Mouse (Mus musculus) liver, embryonic 15.5 days (tissue): ENCODE data around the gene Sirpa. TPM values are rescaled to one million over a fixed set of nuclear protein-coding genes. Genes with fewer than 3 reads are reported as not detected.

Experiments
- ATAC-seq: fragments of 200-750 bp; cut with Nextera tagmentation; 2 replicates; pipeline ENCODE4 v1.8.0; 2017; ENCODE audit warnings: moderate number of reproducible peaks, mild to moderate bottlenecking, moderate library complexity; ENCODE audit not compliant: insufficient read depth
- H3K27ac ChIP-seq: fragments of 300-500 bp; sonication (generic); replicated peaks from 2 replicates; pipeline ENCODE4 v1.5.1; 2015; ENCODE audit warnings: mild to moderate bottlenecking, inconsistent platforms
- H3K27me3 ChIP-seq: fragments of 300-500 bp; sonication (generic); 2 replicates; pipeline ENCODE4 v1.6.1; 2015; ENCODE audit warnings: mild to moderate bottlenecking, inconsistent platforms
- H3K36me3 ChIP-seq: fragments of 300-500 bp; sonication (generic); replicated peaks from 2 replicates; pipeline ENCODE4 v1.6.1; 2015; ENCODE audit warnings: moderate library complexity, mild to moderate bottlenecking, inconsistent platforms
- H3K4me1 ChIP-seq: fragments of 300-500 bp; sonication (generic); replicated peaks from 2 replicates; pipeline ENCODE4 v1.6.1; 2015; ENCODE audit warnings: inconsistent platforms
- H3K4me2 ChIP-seq: fragments of 300-500 bp; sonication (generic); 2 replicates; pipeline ENCODE4 v1.6.1; 2015; ENCODE audit warnings: moderate library complexity, mild to moderate bottlenecking, inconsistent platforms
- H3K4me3 ChIP-seq: fragments of 300-500 bp; sonication (generic); replicated peaks from 2 replicates; pipeline ENCODE4 v1.5.1; 2015; ENCODE audit warnings: mild to moderate bottlenecking, inconsistent platforms
- H3K9ac ChIP-seq: fragments of 300-500 bp; sonication (generic); 2 replicates; pipeline ENCODE4 v1.6.1; 2015; ENCODE audit warnings: moderate library complexity, mild to moderate bottlenecking, inconsistent platforms
- H3K9me3 ChIP-seq: fragments of 300-500 bp; sonication (generic); replicated peaks from 2 replicates; pipeline ENCODE4 v1.6.1; 2016; ENCODE audit warnings: inconsistent platforms
- WGBS: fragments of 180-500 bp; shearing (Covaris S2); methylation state at CpG from one replicate; pipeline ENCODE4 v1.1.7; 2015; ENCODE audit warnings: mixed read lengths; ENCODE audit not compliant: insufficient replicate concordance; 5-methylcytosine and 5-hydroxymethylcytosine counted together
- polyA plus RNA-seq: library from polyadenylated mRNA; unstranded; fragments of >200 nt; fragmentation: Nextera tagmentation; extraction: Ambion mirVana; gene quantifications from 2 replicates; pipeline ENCODE4 v1.2.1, GENCODE M21; 2015

The Sirpa gene
- polyA plus RNA-seq: 25.4 and 26.1 TPM in 2 replicates

DNA sequence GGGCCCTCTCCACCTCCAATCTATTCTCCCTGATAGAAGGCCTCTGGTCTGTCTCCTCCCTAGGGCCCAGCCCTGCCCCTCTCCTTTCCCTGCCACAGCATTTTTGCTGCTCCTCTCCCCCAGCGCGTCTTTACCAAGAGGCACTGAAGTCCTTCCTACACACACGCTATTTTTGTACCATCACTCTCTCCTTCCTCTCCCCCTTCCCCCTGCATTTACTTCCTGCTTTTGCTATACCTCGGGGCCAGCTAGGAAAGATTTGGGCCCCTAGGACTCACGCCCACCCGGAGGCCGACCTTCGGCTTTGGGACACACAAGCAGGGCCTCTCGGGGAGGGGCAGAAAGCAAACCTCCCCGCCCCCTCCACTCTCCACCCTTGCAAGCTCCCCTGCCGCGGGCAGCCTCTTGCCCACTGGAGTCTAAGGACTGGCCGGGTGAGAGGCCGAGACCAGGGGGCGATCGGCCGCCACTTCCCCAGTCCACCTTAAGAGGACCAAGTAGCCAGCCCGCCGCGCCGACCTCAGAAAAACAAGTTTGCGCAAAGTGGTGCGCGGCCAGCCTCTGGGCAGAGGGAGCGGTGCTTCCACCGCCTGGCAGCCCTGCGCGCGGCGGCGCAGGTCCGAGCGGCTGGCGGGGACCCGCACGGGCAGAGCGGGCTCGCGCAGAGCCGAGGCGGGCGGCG is at the start of gene Sirpa:
Gene Sirpa (plus strand): TSS at position 377 of the 682 bp plus-strand sequence.
- Histone ChIP-seq H3K4me1 (peaks cover 10% of the 10 kb centered on the region; the same call in 1 of the 2 replicates), H3K9me3 (no peaks in the 10 kb centered on the region), H3K4me2 (peak within 1 kb of the TSS; percentile 64), H3K36me3 (no peaks in the 10 kb centered on the region), H3K27me3 (peaks cover 32% of the 10 kb centered on the region), H3K27ac (peak within 1 kb of the TSS; percentile 82), H3K4me3 (peak within 1 kb of the TSS; percentile 60), H3K9ac (peak within 1 kb of the TSS; percentile 59)
- WGBS: under 1% methylated on average over 43 of the region's 43 CpGs
- peak; percentile 54 for ATAC-seq

DNA sequence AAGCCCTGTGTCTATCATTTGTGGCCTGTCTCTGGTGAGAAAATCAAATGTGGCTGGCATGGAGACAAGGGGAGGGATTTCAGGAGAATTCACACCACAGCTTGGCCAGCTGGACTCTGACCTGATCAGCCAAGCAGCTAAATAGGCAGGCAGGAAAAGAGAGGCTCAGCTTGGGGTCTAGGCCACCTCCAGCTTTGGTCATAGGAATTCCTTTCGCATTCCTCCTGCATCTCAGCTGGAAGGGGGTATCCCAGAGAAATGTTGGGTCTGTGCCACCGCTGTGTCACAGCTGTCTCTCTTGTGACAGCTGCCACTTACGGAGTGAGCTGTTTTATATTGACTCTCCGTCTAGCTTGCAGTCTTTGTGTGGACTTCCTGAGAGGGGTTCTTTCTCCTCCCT is 48.2 kb upstream of the Sirpa start:
- Histone ChIP-seq H3K27me3 (no peaks in the 10 kb centered on the region), H3K9me3 (no peaks in the 10 kb centered on the region), H3K4me3 (no peak overlapping the region), H3K36me3 (no peaks in the 10 kb centered on the region), H3K9ac (no peak overlapping the region), H3K4me1 (no peaks in the 10 kb centered on the region; the same call in none of the 2 replicates), H3K27ac (no peak overlapping the region), H3K4me2 (no peak overlapping the region)
- ATAC-seq: no peak
- WGBS: 57% methylated on average over 4 of the region's 4 CpGs

DNA sequence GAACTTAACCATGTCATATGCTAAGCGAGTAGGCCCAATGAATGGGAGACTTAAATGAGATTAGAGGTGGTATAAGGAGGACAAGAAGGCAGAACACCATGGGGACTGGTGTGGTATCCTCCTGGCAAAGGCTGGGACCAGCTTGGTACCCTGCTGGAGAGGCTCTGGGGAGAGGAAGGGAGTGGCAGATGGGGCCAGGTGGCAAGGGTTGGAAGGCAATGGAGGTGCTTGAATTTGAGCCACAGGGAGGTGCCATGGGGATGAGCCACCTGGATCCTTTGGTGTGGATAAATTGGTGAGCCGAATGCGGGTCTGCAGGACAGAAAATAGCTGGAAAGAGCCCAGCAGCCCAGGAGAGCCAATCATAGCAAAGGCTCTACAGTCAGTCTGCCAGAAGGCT is 47.7 kb upstream of the Sirpa start:
- WGBS: 54% methylated on average over 3 of the region's 3 CpGs
- H3K4me1 ChIP-seq: no peaks in the 10 kb centered on the region; the same call in none of the 2 replicates
- no peak overlapping the region for H3K9ac ChIP-seq
- H3K27me3 ChIP-seq: no peaks in the 10 kb centered on the region
- H3K4me3 ChIP-seq: no peak overlapping the region
- ATAC-seq: no peak
- no peaks in the 10 kb centered on the region for H3K36me3 ChIP-seq
- no peaks in the 10 kb centered on the region for H3K9me3 ChIP-seq
- H3K27ac ChIP-seq: no peak overlapping the region
- H3K4me2 ChIP-seq: no peak overlapping the region

DNA sequence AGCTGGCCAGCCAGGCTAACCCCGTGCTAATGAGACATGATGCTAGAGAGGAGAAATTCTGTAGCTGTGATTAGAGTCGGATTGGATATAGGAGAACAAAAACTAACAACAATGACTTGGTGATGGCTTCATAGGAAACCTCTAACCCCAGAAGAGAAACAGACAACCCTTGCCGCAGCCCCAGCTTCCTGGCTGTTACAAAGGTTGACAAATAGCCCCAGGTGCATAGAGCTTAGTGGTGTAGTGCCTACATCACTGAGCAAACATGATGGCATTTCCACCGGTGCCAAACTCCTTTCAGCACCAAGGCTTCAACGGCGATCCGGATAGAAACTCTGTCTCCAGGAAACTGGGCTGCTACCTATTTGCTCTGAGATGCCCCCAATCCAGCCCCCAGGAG is 47.0 kb upstream of the Sirpa start:
- H3K4me1 ChIP-seq: no peaks in the 10 kb centered on the region; the same call in none of the 2 replicates
- ATAC-seq: no peak
- no peak overlapping the region for H3K4me3 ChIP-seq
- 53% methylated on average over 7 of the region's 7 CpGs for WGBS
- no peak overlapping the region for H3K27ac ChIP-seq
- no peak overlapping the region for H3K9ac ChIP-seq
- no peak overlapping the region for H3K4me2 ChIP-seq
- H3K27me3 ChIP-seq: no peaks in the 10 kb centered on the region
- H3K9me3 ChIP-seq: no peaks in the 10 kb centered on the region
- H3K36me3 ChIP-seq: no peaks in the 10 kb centered on the region

DNA sequence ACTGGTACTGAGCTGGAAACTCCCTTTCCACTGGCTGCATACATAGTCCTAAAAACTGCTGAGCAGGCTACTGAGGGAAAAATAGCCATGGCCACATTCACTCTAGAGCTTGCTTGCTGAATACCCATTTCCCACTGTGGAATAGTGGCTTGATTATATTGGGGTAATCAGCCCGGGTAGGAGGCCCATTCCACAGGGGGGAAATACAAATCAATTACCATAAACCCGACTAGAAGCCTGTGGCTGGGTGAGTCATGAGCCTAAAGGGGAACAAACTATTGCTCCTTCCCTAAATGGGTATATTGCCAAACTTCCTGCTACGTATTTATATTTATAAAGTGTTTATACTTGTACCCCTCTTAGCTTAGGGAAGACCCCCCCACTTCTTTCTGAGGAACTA is 45.9 kb upstream of the Sirpa start:
- WGBS: 17% methylated on average over 3 of the region's 3 CpGs
- Histone ChIP-seq H3K9me3 (no peaks in the 10 kb centered on the region), H3K36me3 (no peaks in the 10 kb centered on the region), H3K4me2 (no peak overlapping the region), H3K27ac (no peak overlapping the region), H3K4me1 (no peaks in the 10 kb centered on the region; the same call in none of the 2 replicates), H3K9ac (no peak overlapping the region), H3K4me3 (no peak overlapping the region), H3K27me3 (no peaks in the 10 kb centered on the region)
- ATAC-seq: peak; percentile 43; the same call in 1 of the 2 replicates

DNA sequence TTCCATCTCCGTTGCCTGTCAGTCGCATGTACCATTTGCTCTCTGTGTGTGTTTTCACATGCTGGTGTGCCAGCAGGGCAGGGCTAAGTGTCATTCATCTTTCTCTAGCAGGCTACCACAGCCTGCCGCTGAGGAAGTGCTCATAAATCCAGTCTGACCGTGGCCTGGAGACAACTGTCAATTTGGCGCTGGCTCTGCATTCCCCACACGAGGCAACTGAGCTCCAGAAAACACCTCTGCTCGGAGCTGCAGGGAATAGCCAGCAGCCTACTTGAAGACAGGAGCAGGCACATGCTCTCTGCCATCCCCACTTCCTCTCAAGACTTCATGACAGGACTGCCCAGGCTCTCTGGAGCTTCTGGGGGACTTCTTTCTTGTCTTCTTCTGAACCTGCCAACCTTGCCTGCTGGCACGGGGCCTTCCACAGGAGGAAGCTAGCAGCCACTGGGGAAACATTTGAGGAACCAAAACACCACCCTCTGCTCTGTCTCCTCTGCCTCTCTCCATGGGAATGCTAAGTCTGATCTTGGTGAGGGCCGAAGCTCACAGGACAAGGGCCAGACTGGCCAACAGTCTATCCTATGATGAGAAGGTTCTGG is 43.0 kb upstream of the Sirpa start:
- no peaks in the 10 kb centered on the region for H3K36me3 ChIP-seq
- ATAC-seq: no peak
- H3K9ac ChIP-seq: no peak overlapping the region
- H3K4me1 ChIP-seq: no peaks in the 10 kb centered on the region; the same call in 1 of the 2 replicates
- H3K4me2 ChIP-seq: no peak overlapping the region
- no peak overlapping the region for H3K4me3 ChIP-seq
- no peaks in the 10 kb centered on the region for H3K27me3 ChIP-seq
- 20% methylated on average over 9 of the region's 9 CpGs for WGBS
- no peaks in the 10 kb centered on the region for H3K9me3 ChIP-seq
- 0 out of 2 replicates have a peak overlapping the region, but pooled peaks have one; percentile 26 for H3K27ac ChIP-seq

DNA sequence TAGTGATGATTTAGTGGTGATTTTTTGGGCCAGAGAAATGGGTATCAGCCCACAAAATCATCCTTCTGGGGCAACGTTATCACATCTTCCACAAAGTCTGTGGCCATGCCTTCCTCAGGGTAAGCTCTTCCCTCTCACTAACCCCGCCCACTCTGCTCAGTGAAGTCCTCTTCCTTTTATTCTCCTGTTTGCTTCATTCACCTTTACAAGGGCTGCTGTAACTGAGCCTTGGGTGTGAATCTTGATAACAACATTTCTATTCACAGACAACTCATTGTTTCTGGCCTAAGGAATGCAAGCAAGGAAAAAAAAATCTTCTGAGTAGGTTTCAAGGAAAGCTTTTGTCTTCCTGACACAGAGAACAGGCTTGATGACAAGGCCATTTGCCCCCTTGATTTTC is 41.9 kb upstream of the Sirpa start:
- no peaks in the 10 kb centered on the region for H3K27me3 ChIP-seq
- H3K9me3 ChIP-seq: no peaks in the 10 kb centered on the region

DNA sequence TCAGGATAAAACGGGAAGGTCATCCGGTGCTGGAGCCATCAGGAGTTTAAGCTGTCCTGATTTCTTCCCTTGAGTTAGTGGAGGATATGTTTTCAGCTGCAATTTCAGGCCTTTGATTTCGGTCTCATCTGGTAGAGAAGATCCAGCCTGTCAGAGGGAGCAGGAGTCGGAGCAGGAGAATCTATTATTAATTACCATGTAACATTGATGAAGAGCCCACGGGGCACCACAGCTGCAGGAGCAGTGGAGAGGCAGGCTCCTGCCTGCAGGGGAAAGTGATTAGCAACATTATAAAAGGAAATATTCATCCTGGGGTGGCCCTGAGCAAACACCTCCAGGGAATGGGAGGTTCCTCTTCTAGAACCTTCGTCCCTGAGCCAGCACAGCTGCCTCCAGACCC is 36.6 kb upstream of the Sirpa start:
- no peak for ATAC-seq
- Histone ChIP-seq H3K27ac (no peak overlapping the region), H3K9ac (no peak overlapping the region), H3K9me3 (no peaks in the 10 kb centered on the region), H3K4me2 (no peak overlapping the region), H3K36me3 (no peaks in the 10 kb centered on the region), H3K27me3 (no peaks in the 10 kb centered on the region), H3K4me1 (no peaks in the 10 kb centered on the region), H3K4me3 (no peak overlapping the region)
- 54% methylated on average over 6 of the region's 6 CpGs for WGBS

More for the DNA sequence above, 41.9 kb upstream of the Sirpa start:
- 22% methylated on average over 2 of the region's 2 CpGs for WGBS
- Histone ChIP-seq H3K4me2 (no peak overlapping the region), H3K9ac (no peak overlapping the region), H3K27ac (no peak overlapping the region), H3K4me1 (no peaks in the 10 kb centered on the region; the same call in 1 of the 2 replicates), H3K4me3 (no peak overlapping the region), H3K36me3 (no peaks in the 10 kb centered on the region)
- no peak for ATAC-seq

DNA sequence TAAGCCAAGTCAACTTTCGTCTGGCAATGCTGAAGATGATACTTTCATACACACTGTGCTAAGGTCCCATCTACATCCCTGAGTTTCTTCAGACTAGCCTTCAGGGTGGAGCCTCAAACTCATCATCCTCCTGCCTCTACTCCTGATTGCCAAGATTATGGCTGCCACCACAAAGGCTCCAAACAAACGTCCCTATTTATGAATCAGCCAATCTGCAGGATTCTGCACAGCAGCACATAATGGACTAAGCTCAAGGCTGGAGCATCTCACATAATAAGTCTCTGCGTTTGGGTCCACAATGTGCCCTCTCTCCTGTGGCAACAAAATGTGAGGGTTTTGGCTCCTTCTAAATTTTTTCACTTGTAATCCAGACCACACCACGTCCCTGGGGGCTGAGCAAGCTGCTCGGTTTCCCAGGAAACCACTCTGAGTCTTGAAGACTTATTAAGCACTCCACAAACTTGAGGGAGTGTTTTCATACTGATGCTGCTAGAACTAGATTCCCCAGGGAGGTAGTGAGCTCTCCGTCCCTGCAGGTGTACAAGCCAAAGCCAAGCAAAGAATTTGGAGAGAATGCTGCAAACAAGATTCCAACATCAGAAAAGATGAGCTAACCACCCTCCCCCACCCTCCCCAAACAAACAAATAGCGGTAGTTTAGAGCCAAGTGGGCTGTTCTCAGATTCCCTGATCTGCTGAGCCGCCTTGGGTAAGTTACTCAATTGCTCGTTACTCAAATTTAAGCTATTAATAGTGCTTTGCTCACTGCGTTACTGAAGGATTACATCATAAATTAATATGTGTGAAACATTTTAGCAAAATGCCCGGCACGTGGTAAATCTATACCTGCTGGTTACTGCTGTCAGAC is 34.4 kb upstream of the Sirpa start:
- ATAC-seq: no peak
- WGBS: 38% methylated on average over 12 of the region's 12 CpGs

DNA sequence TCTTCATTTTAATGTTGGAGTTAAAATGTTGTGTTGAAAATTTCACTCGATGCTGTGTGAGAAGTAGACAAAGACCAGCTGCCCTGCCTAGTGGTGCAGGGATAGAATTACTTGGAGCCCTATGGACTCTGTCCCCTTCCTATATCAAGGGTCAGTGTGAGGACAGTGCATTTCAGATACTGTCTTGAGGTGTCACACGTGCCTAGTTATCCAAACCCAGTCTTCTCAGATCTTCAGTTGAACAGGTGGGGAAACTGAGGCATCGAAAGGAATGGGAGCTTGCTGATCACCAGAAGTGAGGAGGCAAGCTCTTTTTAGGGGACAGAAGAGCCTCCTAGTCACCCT is 33.8 kb upstream of the Sirpa start:
- Histone ChIP-seq H3K36me3 (no peaks in the 10 kb centered on the region), H3K27ac (no peak overlapping the region), H3K9me3 (no peaks in the 10 kb centered on the region), H3K27me3 (no peaks in the 10 kb centered on the region), H3K4me1 (no peaks in the 10 kb centered on the region), H3K4me2 (no peak overlapping the region), H3K4me3 (no peak overlapping the region), H3K9ac (no peak overlapping the region)
- ATAC-seq: no peak
- 51% methylated on average over 3 of the region's 3 CpGs for WGBS

More for the DNA sequence above, 34.4 kb upstream of the Sirpa start:
- Histone ChIP-seq H3K4me1 (no peaks in the 10 kb centered on the region), H3K9me3 (no peaks in the 10 kb centered on the region), H3K27ac (no peak overlapping the region), H3K4me3 (no peak overlapping the region), H3K9ac (no peak overlapping the region), H3K36me3 (no peaks in the 10 kb centered on the region), H3K27me3 (no peaks in the 10 kb centered on the region), H3K4me2 (no peak overlapping the region)

DNA sequence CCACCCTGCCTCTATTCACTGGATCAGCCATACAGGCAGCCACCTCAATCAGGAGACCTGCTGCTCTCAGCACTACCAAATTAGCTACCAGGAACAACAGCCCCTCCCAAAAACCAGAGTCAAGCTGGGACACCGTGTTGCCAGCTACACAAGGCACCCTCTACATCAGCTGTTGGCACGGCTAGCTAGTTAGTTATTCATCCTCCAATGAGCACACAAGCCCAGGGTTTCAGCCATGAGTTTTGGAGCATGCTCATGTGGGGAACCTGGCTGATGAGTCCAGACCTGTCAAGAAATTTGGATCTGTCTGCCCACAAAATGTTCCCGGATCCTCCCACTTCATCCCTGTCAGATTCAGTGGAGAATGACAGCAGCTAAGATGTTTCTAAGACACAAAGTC is 30.8 kb upstream of the Sirpa start:
- Histone ChIP-seq H3K9me3 (no peaks in the 10 kb centered on the region), H3K4me3 (no peak overlapping the region), H3K27ac (no peak overlapping the region), H3K27me3 (no peaks in the 10 kb centered on the region), H3K36me3 (no peaks in the 10 kb centered on the region), H3K4me2 (no peak overlapping the region), H3K4me1 (no peaks in the 10 kb centered on the region), H3K9ac (no peak overlapping the region)
- WGBS: 62% methylated on average over 3 of the region's 3 CpGs
- ATAC-seq: no peak
